Mouse (Mus musculus): ENCODE data around the gene Hadha.

Gene Hadha

GRCm38 (mm10) chr5:30154013-30154412, 949 bp downstream of the Hadha start:
- DNase-seq (ENCODE audit: low read depth, low spot score), result no peak

- no peak for DNase-seq (ENCODE audit: low read depth, low spot score)
These were observed 1.7 kb downstream of the Hadha start for GRCm38 (mm10) chr5:30153222-30153621.

GRCm38 (mm10) chr5:30152413-30152812, 2.5 kb downstream of the Hadha start:
- no peak for DNase-seq (ENCODE audit: low read depth, low spot score)

DNA sequence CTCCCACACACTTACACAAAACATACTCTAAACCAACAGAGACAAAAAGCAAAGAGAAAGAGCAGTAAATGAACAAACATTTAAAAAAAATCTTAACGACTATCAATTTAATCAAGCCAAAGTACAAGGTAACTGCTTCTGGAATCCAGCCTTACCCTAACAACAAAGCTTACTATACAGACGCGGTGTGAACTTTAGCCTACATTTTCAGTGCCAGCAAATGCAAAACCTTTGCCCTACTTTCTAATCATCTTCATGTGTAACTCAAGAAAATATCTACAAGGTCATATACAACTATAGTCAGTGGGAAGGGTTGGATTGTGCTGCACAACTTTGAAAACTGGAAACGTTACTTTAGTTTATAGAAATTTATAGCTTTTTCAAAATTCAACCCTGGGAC, 3.0 kb downstream of the Hadha start:
- DNase-seq (ENCODE audit: low read depth, low spot score), result no peak

DNA sequence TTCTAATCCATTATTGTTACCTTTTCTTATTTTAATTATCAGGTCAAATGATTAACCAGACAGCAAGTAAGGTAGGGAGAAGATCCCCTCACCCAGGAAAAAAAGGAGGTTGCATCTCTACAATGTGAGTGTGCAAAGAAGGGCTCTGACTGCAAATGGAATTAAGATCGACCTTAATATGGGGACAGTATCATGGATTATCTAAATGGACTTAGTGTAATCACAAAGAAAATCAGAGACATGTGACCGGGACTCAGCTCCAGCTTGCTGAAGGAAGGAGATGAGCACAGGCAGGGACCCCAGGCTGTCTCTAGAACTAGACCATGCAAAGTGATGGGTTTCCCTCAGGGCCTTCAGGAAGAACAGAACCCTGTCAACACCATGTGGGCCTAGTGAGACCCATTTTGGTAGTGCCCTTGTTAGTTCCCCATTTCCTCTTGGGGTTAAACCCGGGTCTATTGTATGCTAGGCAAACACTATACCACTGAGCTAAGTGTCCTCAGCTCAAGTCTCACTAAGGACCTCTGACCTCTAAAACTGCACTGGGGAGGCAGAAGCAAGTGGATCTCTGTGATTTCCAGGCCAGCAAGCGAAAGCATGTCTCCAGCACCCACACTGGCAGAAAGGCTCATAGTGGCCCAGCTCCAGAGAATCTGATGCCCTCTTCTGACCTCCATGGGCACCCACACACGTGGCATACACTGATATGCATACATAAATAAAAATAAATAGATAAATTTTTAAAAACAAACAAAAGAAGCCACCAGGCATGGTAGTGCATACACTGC, 6.6 kb downstream of the Hadha start:
- DNase-seq (ENCODE audit: low read depth, low spot score), result no peak

GRCm38 (mm10) chr5:30146526-30146925, 8.4 kb downstream of the Hadha start:
- no peak for DNase-seq (ENCODE audit: low read depth, low spot score)

GRCm38 (mm10) chr5:30138193-30138592, 16.8 kb downstream of the Hadha start:
- DNase-seq (ENCODE audit: low read depth, low spot score), result no peak

DNA sequence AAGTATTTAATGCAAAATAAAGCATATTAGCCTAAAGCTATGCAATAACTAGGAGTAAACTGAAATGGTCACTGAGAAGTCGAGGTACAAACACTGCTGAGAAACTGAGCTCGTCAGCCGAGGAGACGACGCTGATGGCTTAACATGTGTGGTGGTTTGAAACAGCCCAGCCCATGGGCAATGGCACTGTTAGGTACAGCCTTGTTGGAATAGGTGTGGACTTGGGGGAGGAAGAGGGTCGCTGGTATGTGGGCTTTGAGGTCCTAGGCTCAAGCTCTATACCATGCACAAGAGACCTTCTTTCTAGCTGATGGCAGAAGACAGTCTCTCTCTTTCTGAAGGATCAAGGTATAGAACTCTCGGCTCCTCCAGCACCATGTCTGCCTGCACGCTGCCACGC, 17.7 kb downstream of the Hadha start:
- no peak for DNase-seq (ENCODE audit: low read depth, low spot score)

DNA sequence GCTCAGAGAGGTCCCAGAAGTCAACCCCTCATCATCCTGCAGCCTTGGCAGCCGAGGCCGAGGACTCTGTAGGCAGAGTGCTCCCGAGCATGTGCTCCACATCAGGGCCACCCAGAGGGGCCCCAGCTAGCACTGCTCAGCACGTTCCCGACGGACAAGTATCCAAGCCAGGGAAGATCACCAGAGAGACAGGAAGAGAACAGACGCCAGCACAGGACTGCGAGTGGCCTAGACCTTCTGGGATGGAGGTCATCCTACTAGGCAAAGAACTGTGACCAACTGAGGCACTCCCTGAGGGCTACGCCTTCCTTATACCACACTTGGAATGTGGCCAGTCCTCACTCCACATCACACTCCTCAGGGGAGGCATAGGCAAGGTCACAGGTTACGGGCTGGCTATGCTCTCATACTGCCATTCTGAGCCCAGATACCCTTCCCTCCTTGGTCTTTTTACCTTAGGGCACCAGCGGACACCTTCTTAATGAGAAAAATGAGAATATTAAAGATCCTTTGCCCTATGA, 19.2 kb downstream of the Hadha start:
- no peak for DNase-seq (ENCODE audit: low read depth, low spot score)

DNA sequence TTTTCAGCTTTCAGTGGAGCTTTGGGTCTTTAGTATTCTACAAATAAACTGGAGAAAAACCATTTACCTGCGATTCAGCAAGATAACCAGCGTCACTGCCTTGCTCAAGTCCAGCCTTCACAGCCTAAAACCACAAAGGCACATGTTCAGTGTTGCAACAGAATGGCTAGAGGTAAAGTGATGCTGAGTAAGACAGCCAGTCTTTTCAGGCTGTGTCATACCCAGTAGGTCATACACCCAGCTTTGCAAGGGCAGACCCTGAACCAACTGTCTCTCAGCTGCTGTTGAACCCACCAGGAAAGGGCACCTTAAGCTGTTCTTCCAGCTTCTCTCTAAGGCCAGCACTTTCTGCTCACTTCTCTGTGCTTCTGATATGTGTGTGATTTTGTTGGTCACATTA, 22.8 kb downstream of the Hadha start:
- DNase-seq (ENCODE audit: low read depth, low spot score), result no peak

- DNase-seq (ENCODE audit: low read depth, low spot score), result no peak
These were observed 23.7 kb downstream of the Hadha start for GRCm38 (mm10) chr5:30131246-30131645.

DNA sequence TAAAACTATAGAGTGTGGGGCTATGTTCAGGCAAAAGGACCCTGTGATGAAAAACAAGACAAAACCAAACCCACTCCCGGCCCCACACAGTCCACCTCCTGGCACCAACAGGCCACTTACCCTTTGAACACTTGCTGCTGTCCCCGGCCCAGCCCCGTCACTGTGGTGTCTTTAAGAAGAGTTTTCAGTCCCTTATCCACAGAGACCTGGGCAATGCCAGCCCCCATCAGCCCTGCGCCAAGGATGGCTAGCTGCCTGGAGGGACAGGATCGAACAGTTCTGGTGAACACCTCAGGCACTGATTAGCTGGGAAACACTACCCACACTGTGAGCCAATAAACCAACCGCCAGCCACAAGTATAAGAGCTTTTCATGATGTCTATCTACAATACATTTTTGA, 26.3 kb downstream of the Hadha start:
- no peak for DNase-seq (ENCODE audit: low read depth, low spot score)

- peak; percentile 24 for DNase-seq (ENCODE audit: low read depth, low spot score)
These were observed 26.9 kb downstream of the Hadha start for GRCm38 (mm10) chr5:30127921-30128597.

- no peak for DNase-seq (ENCODE audit: low read depth, low spot score)
These were observed 28.2 kb downstream of the Hadha start for GRCm38 (mm10) chr5:30126756-30127155.

- DNase-seq (ENCODE audit: low read depth, low spot score), result no peak
These were observed 29.4 kb downstream of the Hadha start for GRCm38 (mm10) chr5:30125587-30125986.

GRCm38 (mm10) chr5:30122481-30122880, 32.5 kb downstream of the Hadha start:
- no peak for DNase-seq (ENCODE audit: low read depth, low spot score)

- DNase-seq (ENCODE audit: low read depth, low spot score), result no peak
These were observed 34.9 kb downstream of the Hadha start for GRCm38 (mm10) chr5:30120106-30120505.

DNA sequence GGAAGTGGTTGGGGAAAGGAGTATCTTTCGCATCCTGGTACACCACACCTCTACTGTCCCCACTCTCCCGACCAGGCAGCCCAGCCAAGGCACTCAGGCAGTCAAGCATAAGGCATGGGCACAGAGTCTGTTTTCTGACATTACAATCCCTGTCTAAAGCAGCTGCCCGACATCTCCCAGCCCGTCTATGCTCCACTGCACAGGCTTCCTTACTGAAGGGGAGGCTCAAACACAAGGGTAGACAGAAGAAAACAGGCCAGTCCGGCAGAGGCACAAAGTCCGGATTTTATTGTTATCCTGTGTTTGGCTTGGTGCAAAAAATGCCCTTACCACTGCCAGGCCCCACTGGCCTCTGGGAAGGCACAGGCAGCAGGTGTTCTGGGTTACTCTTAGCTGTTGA, 35.8 kb downstream of the Hadha start:
- no peak for DNase-seq (ENCODE audit: low read depth, low spot score)

- no peak for DNase-seq (ENCODE audit: low read depth, low spot score)
These were observed 36.9 kb downstream of the Hadha start for GRCm38 (mm10) chr5:30118018-30118417.

DNA sequence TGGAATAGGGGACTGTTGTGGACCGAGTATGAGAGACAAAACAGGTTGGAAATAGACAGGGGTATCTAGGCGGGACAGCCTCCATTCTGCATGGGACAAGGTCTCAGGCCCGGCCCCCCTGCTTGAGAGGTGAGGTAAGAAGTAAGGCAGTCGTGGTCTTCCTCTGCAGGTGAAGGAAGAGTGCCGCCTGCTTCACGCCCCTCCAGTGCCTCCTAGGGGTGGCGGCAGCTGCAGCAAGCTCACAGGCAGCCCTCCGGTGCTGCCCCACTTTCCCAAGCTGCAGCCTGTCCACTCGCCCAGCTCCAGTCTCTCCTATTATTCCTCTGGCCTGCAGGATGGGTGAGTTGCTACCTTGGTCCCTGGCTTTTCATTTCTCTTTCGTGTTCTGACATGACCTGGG, 39.2 kb downstream of the Hadha start:
- DNase-seq (ENCODE audit: low read depth, low spot score), result no peak

- no peak for DNase-seq (ENCODE audit: low read depth, low spot score)
These were observed 40.2 kb downstream of the Hadha start for GRCm38 (mm10) chr5:30114761-30115140.

DNA sequence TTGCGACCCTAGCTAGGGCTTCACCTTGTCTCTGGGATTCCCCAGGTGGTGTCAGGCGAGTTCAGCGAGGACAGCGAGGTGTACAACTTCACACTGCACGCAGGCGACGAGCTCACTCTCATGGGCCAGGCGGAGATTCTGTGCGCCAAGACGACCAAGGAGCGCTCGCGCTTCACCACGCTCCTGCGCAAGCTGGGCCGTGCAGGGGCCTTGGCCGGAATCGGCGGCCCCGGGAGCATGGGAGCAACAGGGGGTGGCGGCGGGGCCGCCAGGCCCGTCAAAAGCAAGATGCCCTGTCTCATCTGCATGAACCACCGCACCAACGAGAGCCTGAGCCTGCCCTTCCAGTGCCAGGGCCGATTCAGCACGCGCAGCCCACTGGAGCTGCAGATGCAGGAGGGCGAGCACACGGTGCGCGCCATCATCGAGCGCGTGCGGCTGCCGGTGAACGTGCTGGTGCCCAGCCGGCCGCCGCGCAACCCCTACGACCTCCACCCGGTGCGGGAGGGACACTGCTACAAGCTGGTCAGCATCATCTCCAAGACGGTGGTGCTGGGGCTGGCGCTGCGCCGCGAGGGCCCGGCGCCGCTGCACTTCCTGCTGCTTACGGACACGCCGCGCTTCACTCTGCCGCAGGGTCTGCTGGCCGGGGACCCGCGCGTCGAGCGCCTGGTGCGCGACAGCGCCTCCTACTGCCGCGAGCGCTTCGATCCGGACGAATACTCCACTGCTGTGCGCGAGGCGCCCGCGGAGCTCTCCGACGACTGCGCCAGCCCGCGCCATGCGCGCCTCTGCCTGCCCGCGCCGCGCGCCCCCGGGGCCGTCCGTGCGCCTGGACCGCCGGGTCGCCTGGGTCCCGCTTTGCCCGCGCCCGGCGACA, 40.8 kb downstream of the Hadha start:
- DNase-seq (ENCODE audit: low read depth, low spot score), result no peak

All from telencephalon, adult 2 months (tissue).